Mouse (Mus musculus) spleen, postnatal 10 days (tissue): ENCODE measurements around the gene Gm7030.
"Not testable (repeated sequence)": the region's sequence is repeated elsewhere in the genome, so short reads cannot be mapped to it uniquely, and the experiment has no call there.

Source experiments
- DNase-seq, 2 experiments: peaks; one replicate each; pipeline ENCODE4 v3.0.0; 2021 to 2022; ENCODE audit warnings: low spot score in 2 of 2

Gene Gm7030

DNA sequence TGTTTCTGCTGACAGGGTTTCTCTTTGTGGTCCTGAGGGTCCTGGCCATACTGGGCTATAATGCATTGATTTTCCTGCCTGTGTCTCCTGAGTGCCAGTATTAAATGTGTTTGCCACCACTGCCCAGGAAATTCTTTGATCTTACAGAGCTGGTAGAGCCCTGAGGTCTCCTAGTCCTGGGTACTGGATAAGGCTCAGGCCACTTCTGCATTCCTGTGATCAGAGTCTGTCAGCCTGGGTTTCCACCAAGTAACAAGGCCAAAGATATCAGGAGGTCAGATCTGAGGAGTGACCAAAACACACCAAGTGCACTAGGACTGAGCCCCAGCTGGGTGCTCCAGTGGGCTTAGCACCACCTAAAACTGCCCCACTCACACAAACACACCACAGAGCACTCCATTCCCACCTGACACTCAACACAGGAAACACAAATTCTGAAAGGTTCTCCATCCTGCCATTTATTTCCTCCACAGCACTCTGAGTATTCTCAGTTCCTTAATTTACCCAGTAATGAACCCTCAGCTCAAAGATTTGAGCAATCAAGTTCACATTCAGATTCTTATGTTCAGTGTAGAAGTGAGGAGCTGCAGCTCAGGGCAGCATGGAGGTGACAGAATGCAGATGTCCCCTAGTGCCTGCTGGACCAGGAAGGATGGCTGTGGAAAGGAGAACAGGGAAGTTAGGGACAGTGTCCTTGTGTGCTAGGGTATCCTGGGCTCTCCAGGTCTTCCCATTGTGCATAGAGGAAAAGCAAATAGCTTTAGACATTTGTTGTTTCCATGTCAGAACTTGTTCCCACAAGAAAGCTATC is 6.4 kb upstream of the Gm7030 start:
- not testable (repeated sequence) for DNase-seq

DNA sequence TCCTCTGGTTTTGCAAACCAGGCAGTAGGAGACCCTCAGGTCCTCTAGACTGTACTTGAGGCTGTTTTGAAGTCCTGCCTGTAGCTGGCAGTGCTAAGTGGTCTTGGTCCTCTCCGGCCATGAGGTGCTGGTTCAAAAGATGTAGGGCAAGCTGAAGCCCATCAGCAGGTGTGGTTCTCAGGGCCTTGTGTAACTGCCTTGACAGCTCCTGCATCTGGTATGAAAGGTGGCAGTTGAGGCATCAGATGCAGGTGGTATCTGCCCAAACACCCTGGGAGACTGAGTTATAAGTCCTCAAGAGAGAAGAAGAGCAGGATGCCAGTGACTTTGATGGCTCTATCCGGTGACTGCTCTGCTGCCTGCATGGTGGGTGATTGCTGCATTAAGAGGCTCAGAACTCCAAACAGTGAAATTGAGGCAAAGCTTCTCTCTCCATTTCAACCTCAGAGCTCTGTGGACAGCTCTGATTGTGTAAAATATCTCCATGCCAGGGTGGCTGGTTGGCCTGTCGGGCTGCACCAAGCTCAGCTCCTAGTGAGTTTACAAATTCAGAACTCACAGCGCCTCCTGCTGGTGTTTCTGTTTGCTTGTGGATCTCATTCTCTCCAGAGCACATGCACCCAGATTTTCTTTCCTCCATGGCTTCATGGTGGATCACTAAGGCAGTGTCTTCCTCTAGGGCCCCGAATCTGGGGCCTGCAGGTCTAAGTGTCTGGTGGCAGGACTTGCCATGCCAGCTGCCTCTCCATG is 2.5 kb upstream of the Gm7030 start:
- no peak for DNase-seq

DNA sequence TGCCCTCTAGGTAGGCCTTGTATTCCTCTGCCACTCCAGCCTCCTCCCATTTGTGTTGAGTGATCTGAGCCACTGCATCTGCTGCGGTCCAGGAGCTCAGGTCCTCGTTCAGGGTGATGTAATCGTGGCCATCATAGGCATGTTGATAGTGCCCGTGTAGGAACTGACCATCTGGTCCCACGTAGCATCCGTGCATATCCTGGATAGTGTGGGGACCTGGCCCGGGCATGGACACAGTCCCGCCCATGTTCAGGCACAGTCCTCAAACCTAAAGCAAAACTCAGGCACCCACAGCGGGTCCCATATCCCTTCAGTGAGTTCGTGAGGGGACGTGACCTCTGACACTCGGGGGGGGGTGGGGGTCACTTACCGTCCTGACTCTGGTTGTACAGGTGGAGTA is 700 bp downstream of the Gm7030 start:
- not testable (repeated sequence) for DNase-seq

DNA sequence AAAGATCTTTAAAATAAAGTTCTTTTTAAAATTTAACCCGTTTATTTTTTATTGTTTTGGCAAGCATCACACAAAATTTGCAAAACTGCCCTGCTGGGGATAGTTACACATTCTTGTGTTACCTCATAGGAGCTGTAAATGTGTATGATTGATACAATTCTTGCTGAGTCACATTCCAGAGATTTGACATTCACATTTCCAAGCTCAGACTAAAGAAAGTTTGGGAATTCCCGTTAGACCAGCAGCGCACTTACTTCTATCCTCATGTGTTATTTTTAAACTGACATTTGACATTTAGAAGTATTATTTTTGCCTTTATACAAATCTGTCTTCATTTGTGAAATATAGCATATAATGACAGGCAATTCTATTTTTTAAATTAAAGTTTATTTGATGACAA is 5.1 kb downstream of the Gm7030 start:
- not testable (repeated sequence) for DNase-seq

DNA sequence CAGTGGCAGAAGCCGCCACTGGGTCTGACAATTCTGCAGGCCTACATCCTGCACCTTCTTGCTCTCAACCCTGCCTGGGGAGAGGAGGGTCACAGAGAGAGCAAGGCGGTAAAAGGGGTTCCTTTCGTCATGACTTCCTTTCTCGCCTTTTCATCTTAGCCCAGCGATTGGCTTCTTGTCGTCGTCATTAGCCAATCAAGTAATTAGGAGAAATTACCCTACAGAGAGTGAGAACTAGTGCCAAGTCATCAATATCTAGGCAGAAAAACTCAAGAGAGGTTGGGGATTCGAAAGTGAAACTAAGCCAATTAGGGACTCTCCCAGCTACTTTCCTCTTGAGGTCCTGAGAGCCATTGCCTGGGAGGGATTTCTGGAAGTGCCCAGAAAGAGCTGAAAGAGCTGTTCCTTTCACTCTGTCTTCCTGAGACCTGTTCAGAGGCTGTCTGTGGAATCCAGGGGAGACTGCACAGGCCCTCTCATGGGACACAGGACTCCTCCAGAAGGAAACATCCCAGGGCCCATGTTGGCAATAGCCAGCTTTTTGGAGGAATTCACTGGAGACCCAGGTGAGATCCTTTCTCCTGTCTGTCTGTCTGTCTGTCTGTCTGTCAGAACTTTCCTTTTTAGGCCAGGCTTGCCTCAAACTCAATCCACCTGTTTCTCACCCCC is 7.7 kb downstream of the Gm7030 start, which contains the start of gene Gm19684:
Gene Gm19684 (plus strand): TSS at position 327 of the 669 bp plus-strand sequence.
- DNase-seq: peak; percentile 32 to 59

GRCm38 (mm10) chr17:36120839-36121238 is 8.4 kb downstream of the Gm7030 start:
- DNase-seq: peak in 1 of 2 experiments; percentile 9

- not testable (repeated sequence) for DNase-seq
These were observed 12.7 kb downstream of the Gm7030 start for GRCm38 (mm10) chr17:36116545-36116944.

DNA sequence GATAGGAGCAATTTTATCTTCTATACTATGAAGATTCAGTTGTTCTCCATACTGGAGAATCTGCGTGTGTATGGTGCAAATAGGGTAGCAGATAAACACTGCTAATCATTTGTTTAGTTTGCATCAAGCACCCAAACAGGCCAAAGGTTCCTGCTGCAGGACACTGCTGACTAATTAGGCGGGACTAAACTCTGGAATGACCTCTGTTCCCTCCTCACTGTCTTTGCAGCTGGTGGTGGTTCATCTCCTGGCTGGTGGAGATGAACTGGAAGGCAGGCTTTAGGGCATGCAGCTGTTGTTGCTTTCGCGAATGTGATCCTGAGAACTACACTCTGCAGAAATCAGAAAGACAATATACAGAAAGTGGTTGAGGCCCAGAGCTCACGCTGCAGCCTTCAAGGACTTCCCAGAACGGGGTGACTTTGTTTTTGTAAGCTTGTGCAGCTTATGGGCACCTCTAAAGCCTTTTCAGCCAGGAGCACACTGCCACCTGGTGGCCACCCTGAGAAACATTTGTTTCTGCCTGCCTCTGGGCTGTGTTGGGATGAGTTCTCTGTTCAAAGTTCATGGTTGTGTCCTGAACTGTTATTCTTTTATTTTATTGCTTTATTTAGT is 15.1 kb downstream of the Gm7030 start:
- peak in 1 of 2 experiments; percentile 65 for DNase-seq

DNA sequence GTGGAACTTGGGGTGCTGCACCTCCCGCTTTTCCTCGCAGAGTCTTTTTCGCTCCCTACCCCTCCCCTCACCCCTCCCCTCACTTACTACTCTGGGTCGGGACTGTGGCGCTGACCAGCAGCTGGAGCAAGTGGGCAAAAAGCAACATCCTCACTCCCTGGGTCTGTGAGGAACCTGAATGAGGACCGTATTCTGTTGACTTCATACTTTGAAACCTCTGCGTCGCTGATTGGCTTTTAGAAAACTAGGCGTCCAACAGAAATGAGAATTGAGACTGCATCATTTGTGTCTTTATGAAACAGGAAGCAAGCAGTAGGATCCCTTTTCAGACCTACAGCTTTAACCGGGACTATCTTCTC is 17.7 kb downstream of the Gm7030 start:
- peak in 1 of 2 experiments; percentile 28 for DNase-seq

GRCm38 (mm10) chr17:36110641-36111509 is 18.4 kb downstream of the Gm7030 start:
- peak; percentile 22 to 30 for DNase-seq

DNA sequence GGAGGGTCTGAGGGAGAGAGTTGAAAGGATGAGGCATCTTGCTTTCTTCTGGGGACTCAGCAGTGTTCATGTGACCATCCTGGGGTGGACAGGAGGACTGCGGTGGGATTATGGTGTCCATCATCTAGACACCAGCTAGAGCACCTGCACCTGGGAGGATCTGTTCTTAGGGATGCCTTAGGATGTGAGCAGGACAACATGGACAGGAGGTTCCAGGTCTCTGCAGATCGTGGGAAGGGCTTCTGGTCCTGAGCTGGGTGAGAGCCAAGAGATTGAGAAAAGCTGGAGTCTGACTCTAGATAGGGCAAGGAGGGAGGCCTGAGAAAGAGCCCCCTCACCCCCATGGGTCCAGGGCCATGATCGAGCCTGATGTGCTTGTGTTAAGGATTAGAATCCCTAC is 19.1 kb downstream of the Gm7030 start:
- not testable (repeated sequence) for DNase-seq

GRCm38 (mm10) chr17:36102091-36102490 is 27.1 kb downstream of the Gm7030 start:
- not testable (repeated sequence) for DNase-seq

- not testable (repeated sequence) for DNase-seq
These were observed 29.6 kb downstream of the Gm7030 start for GRCm38 (mm10) chr17:36099603-36100002.

- no peak for DNase-seq
These were observed 35.3 kb downstream of the Gm7030 start for GRCm38 (mm10) chr17:36093936-36094335.

- DNase-seq: not testable (repeated sequence)
These were observed 36.7 kb downstream of the Gm7030 start for GRCm38 (mm10) chr17:36092520-36092919.

- not testable (repeated sequence) for DNase-seq
These were observed 37.3 kb downstream of the Gm7030 start for GRCm38 (mm10) chr17:36091933-36092332.

- DNase-seq: not testable (repeated sequence)
These were observed 43.2 kb downstream of the Gm7030 start for GRCm38 (mm10) chr17:36085976-36086375.

DNA sequence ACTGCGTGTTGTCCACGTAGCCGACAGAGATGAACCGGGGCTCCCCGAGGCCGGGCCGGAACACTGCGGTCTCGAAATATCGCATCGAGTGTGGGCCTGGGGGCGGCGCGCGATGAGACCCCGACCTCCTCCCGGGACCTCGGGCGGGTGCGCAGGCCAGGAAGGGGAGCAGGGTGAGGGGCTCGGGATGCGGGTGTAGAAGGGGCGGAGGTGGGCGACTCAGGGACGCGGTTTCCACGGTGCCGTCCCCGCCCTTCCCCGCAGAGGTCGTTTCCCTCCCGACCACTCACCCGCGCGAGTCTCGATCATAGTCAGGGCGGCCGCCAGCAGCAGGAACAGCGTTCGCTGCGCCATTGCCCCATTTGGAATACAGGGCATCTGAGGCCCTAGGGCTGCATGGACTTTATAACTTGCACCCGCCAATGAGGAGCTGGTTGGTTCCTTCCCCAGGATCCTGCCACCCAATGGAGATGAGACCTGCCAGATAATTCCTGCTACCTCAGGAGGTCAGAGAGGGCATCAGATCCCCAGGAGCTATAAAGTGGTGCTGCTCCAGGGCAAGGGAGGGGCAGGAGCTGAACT is 45.3 kb downstream of the Gm7030 start:
- DNase-seq: peak in 1 of 2 experiments; percentile 34

DNA sequence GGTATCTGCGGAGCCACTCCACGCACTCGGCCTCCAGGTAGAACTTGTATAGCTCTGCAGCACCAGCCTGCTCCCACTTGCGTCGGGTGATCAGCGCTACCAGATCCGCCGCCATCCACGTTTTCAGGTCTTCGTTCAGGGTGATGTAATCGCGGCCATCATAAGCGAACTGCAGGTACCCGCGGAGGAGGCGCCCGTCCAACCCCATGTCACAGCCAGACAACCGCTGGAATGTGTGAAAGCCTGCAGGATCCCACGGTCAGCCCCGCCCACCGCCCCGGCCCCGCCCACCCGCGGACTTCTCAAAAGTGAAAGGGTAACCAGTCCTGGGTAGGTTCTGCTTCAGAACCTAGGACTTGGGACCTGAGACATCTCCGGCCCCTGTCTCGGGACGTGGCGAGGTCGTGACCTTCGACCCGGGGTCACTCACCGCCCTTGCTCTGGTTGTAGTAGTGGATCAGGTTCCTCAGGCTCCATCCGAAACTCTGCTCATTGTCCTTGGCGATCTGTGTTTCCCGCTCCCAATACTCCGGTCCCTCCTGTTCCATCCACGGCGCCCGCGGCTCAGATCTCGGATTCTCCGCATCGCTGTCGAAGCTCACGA is 45.9 kb downstream of the Gm7030 start:
- DNase-seq: peak in 1 of 2 experiments; percentile 23
